Mouse (Mus musculus) brain, embryonic 14.5 days (tissue): ENCODE results near the gene Ywhae. TPM values are rescaled to one million over a fixed set of nuclear protein-coding genes. Genes with fewer than 3 reads are reported as not detected.

Experiments
- DNase-seq: peaks from one replicate; pipeline ENCODE4 v3.0.0-alpha.2; 2011; ENCODE audit warnings: low read depth
- CTCF ChIP-seq: fragments of 200-500 bp; IDR thresholded peaks from 2 replicates; pipeline ENCODE4 v1.5.1; 2012; ENCODE audit warnings: inconsistent platforms, mild to moderate bottlenecking, moderate library complexity, borderline replicate concordance; ENCODE audit not compliant: insufficient read depth, insufficient read length; ENCODE audit errors: extremely low read depth
- POLR2A ChIP-seq: fragments of 200-500 bp; IDR thresholded peaks from 2 replicates; pipeline ENCODE4 v1.6.1; 2012; ENCODE audit warnings: mild to moderate bottlenecking, inconsistent platforms, borderline replicate concordance; ENCODE audit not compliant: poor library complexity, insufficient read depth, insufficient read length, severe bottlenecking; ENCODE audit errors: extremely low read depth
- polyA plus RNA-seq: library from polyadenylated mRNA; depleted of rRNA; stranded (reverse); fragments of >200 nt; gene quantifications from 2 replicates; pipeline ENCODE4 v1.2.3, GENCODE M21; 2012

Ywhae gene
- polyA plus RNA-seq, 1 experiment, result 1,239 TPM

- no peak for TF ChIP-seq POLR2A
- TF ChIP-seq CTCF, result no peak
- no peak for DNase-seq
Measured at GRCm38 (mm10) chr11:75740204-75740603, 7.5 kb downstream of the Ywhae start.

GRCm38 (mm10) chr11:75741615-75742014 is 8.9 kb downstream of the Ywhae start:
- TF ChIP-seq CTCF, result no peak
- no peak for TF ChIP-seq POLR2A
- DNase-seq, result no peak

GRCm38 (mm10) chr11:75744761-75745160 is 12.1 kb downstream of the Ywhae start:
- DNase-seq, result no peak
- no peak for TF ChIP-seq POLR2A
- no peak for TF ChIP-seq CTCF

GRCm38 (mm10) chr11:75750537-75750936 is 17.9 kb downstream of the Ywhae start:
- TF ChIP-seq POLR2A (no peak), CTCF (no peak)
- no peak for DNase-seq

GRCm38 (mm10) chr11:75751082-75751481 is 18.4 kb downstream of the Ywhae start:
- DNase-seq, result no peak
- TF ChIP-seq CTCF, result 0 out of 2 replicates have a peak, but pooled peaks have one; percentile 1
- no peak for TF ChIP-seq POLR2A

GRCm38 (mm10) chr11:75756687-75757086 is 24.0 kb downstream of the Ywhae start:
- TF ChIP-seq POLR2A, result no peak
- TF ChIP-seq CTCF, result no peak
- no peak for DNase-seq

GRCm38 (mm10) chr11:75758553-75758952 is 25.9 kb downstream of the Ywhae start:
- no peak for TF ChIP-seq POLR2A
- no peak for TF ChIP-seq CTCF
- DNase-seq, result no peak

GRCm38 (mm10) chr11:75760785-75761184 is 28.1 kb downstream of the Ywhae start:
- TF ChIP-seq CTCF, result no peak
- TF ChIP-seq POLR2A, result no peak
- DNase-seq, result no peak

- no peak for DNase-seq
- TF ChIP-seq CTCF (no peak), POLR2A (no peak)
Measured at GRCm38 (mm10) chr11:75762708-75763107, 30.0 kb downstream of the Ywhae start.

- DNase-seq, result no peak
- TF ChIP-seq POLR2A (no peak), CTCF (no peak)
Measured at GRCm38 (mm10) chr11:75764521-75765023, 31.9 kb downstream of the Ywhae start.

- no peak for DNase-seq
Measured at GRCm38 (mm10) chr11:75765161-75765560, 32.5 kb downstream of the Ywhae start.

GRCm38 (mm10) chr11:75767014-75767413 is 34.3 kb downstream of the Ywhae start:
- DNase-seq, result no peak
- TF ChIP-seq CTCF (no peak), POLR2A (no peak)

More at GRCm38 (mm10) chr11:75765161-75765560, 32.5 kb downstream of the Ywhae start:
- no peak for TF ChIP-seq CTCF
- TF ChIP-seq POLR2A, result no peak
